Mouse (Mus musculus) C2C12 (cell line): ENCODE measurements around the gene Mkrn2os. TPM values are rescaled to one million over a fixed set of nuclear protein-coding genes. Genes with fewer than 3 reads are reported as not detected.

Experiments
- H3K27me3 ChIP-seq: one replicate; pipeline ENCODE4 v1.6.1; 2011; ENCODE audit not compliant: control insufficient read depth, insufficient read depth, insufficient read length
- H3K36me3 ChIP-seq: one replicate; pipeline ENCODE4 v1.6.1; 2011; ENCODE audit not compliant: control insufficient read depth, insufficient read depth
- H3K4me3 ChIP-seq: one replicate; pipeline ENCODE4 v1.5.1; 2011; ENCODE audit warnings: mild to moderate bottlenecking, control low read depth; ENCODE audit not compliant: poor library complexity, insufficient read depth, severe bottlenecking
- H3K79me2 ChIP-seq: one replicate; pipeline ENCODE4 v1.6.1; 2011; ENCODE audit not compliant: control insufficient read depth, insufficient read depth
- H3K79me3 ChIP-seq: one replicate; pipeline ENCODE4 v1.6.1; 2011; ENCODE audit warnings: low read depth, control low read depth
- H3ac ChIP-seq: one replicate; pipeline ENCODE3; 2011; ENCODE audit warnings: low read depth; ENCODE audit not compliant: control insufficient read depth, insufficient read length
- CEBPB ChIP-seq: IDR thresholded peaks from one replicate; pipeline ENCODE4 v1.6.1; 2011; ENCODE audit warnings: low read depth, mild to moderate bottlenecking, control low read depth, moderate library complexity
- CTCF ChIP-seq: IDR thresholded peaks from one replicate; pipeline ENCODE4 v1.5.1; 2011; ENCODE audit not compliant: control insufficient read depth, insufficient read depth, insufficient read length
- FOSL1 ChIP-seq: IDR thresholded peaks from one replicate; pipeline ENCODE4 v1.8.0; 2011; ENCODE audit warnings: mild to moderate bottlenecking, low read length; ENCODE audit not compliant: poor library complexity, insufficient read depth, severe bottlenecking
- MAX ChIP-seq: IDR thresholded peaks from one replicate; pipeline ENCODE4 v1.6.1; 2011; ENCODE audit warnings: mild to moderate bottlenecking, control low read depth
- MYOD1 ChIP-seq: IDR thresholded peaks from one replicate; pipeline ENCODE4 v1.6.1; 2011; ENCODE audit warnings: low read depth; ENCODE audit not compliant: control insufficient read depth, insufficient read length
- MYOG ChIP-seq: IDR thresholded peaks from one replicate; pipeline ENCODE4 v1.6.1; 2011; ENCODE audit not compliant: control insufficient read depth, insufficient read length; ENCODE audit errors: extremely low read depth
- USF1 ChIP-seq: IDR thresholded peaks from one replicate; pipeline ENCODE4 v1.6.1; 2011; ENCODE audit warnings: low read depth, mild to moderate bottlenecking, control low read depth, moderate library complexity
- polyA plus RNA-seq: library from polyadenylated mRNA; unstranded; fragments of >200 nt; fragmentation: generic; extraction: Trizol; gene quantifications from one replicate; pipeline ENCODE4 v1.2.1, GENCODE M21; 2012; ENCODE audit warnings: missing spikeins

Gene Mkrn2os
- polyA plus RNA-seq, 1 experiment, result 0.01 TPM

- Histone ChIP-seq H3K79me3 (no peaks in the 10 kb centered on the region), H3K4me3 (no peak overlapping the region), H3K36me3 (no peaks in the 10 kb centered on the region), H3ac (peak overlapping the region; percentile 31), H3K79me2 (no peaks in the 10 kb centered on the region), H3K27me3 (no peaks in the 10 kb centered on the region)
- TF ChIP-seq CTCF (peak; percentile 81), CEBPB (no peak)
Measured at GRCm38 (mm10) chr6:115538645-115539429, 53.5 kb downstream of the Mkrn2os start.

DNA sequence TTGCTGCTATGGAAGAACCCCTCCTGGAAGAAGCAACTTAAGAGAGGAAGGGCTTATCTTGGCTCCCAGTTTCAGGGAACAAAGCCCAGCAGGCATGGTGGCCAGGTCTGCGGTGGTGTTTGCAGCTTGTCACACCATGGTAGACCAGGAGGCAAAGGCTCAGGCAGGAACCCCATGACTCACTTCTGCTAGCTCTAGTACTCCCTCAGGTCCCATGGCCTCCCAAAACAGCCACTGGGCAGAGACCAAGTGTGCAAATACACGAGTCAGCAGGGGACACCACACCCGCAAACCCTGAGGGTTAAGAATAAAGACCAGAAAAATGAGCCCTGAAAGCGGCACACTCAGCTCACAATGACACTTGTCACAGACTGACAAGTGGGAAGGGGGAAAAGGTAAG is 56.2 kb downstream of the Mkrn2os start:
- TF ChIP-seq CEBPB, result no peak
- no peak for TF ChIP-seq MAX
- no peak for TF ChIP-seq MYOG
- no peak for TF ChIP-seq USF1
- no peak for TF ChIP-seq CTCF
- TF ChIP-seq FOSL1, result no peak
- TF ChIP-seq MYOD1, result no peak
- Histone ChIP-seq H3K79me2 (no peaks in the 10 kb centered on the region), H3K4me3 (no peak overlapping the region), H3K36me3 (no peaks in the 10 kb centered on the region), H3K79me3 (no peaks in the 10 kb centered on the region), H3ac (no peak overlapping the region), H3K27me3 (no peaks in the 10 kb centered on the region)

DNA sequence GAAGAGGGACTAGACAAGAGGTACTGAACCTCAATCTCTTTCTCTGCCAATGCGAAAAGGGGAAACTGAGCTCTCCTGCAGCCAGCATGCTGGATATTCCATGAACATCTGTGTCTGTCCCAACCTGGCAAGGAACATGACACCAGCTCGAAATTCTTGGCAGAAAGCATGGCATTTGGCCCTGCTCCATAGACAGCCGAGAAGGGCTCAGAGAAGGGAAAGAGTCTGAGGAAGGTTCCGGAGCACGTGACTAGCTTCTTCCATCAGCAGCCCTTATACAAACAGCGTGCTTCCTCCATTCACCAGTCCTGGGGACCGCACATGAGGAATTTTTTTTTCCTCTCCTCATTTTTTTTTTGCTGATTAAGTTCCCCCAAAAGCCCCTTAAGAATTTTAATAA is 57.8 kb downstream of the Mkrn2os start:
- Histone ChIP-seq H3K79me2 (no peaks in the 10 kb centered on the region), H3K27me3 (no peaks in the 10 kb centered on the region), H3ac (no peak overlapping the region), H3K79me3 (no peaks in the 10 kb centered on the region), H3K4me3 (no peak overlapping the region), H3K36me3 (no peaks in the 10 kb centered on the region)
- TF ChIP-seq MAX, result peak; percentile 32
- peak; percentile 82 for TF ChIP-seq USF1
- TF ChIP-seq FOSL1, result no peak

Other genes starting within 250 kb of the Mkrn2os start
- 12.6 TPM for gene Pparg, start 231.6 kb downstream of the Mkrn2os start, polyA plus RNA-seq
- gene Tsen2, start 47.9 kb downstream of the Mkrn2os start, polyA plus RNA-seq, result 16.8 TPM
- 14.8 TPM for gene Mkrn2, start 9.3 kb upstream of the Mkrn2os start, polyA plus RNA-seq
- gene Raf1, start 84.1 kb upstream of the Mkrn2os start, polyA plus RNA-seq, result 61.8 TPM
- gene Tmem40, start 169.8 kb upstream of the Mkrn2os start, polyA plus RNA-seq, result not detected
- 8.2 TPM for gene Cand2, start 182.0 kb upstream of the Mkrn2os start, polyA plus RNA-seq
- 5,589 TPM for gene Rpl32, start 216.2 kb upstream of the Mkrn2os start, polyA plus RNA-seq
- not detected for gene Efcab12, start 245.8 kb upstream of the Mkrn2os start, polyA plus RNA-seq